Mouse (Mus musculus) intestine, embryonic 14.5 days (tissue): ENCODE results near the gene Cdh6. TPM values are rescaled to one million over a fixed set of nuclear protein-coding genes. Genes with fewer than 3 reads are reported as not detected.

Experiments
- ATAC-seq: fragments of 200-750 bp; cut with Nextera tagmentation; replicated peaks from 2 replicates; pipeline ENCODE4 v1.8.0; 2017; ENCODE audit warnings: low read depth, moderate number of reproducible peaks, moderate TSS enrichment, moderate library complexity; ENCODE audit not compliant: low FRiP score, low TSS enrichment
- DNase-seq: peaks from one replicate; pipeline ENCODE4 v3.0.0-alpha.2; 2018; ENCODE audit warnings: low spot score
- H3K27ac ChIP-seq: fragments of 300-500 bp; sonication (generic); 2 replicates; pipeline ENCODE4 v1.5.1; 2014; ENCODE audit warnings: low read depth, mild to moderate bottlenecking, control low read depth
- H3K27me3 ChIP-seq: fragments of 300-500 bp; sonication (generic); replicated peaks from 2 replicates; pipeline ENCODE4 v1.6.1; 2014; ENCODE audit warnings: low read length, control low read depth; ENCODE audit not compliant: control insufficient read depth, insufficient read depth
- H3K36me3 ChIP-seq: fragments of 300-500 bp; sonication (generic); 2 replicates; pipeline ENCODE4 v1.6.1; 2014; ENCODE audit warnings: low read length, control low read depth; ENCODE audit not compliant: control insufficient read depth, insufficient read depth
- H3K4me1 ChIP-seq: fragments of 300-500 bp; sonication (generic); replicated peaks from 2 replicates; pipeline ENCODE4 v1.6.1; 2014; ENCODE audit warnings: low read length, control low read depth, mixed read lengths; ENCODE audit not compliant: control insufficient read depth, insufficient read depth
- H3K4me2 ChIP-seq: fragments of 300-500 bp; sonication (generic); 2 replicates; pipeline ENCODE4 v1.6.1; 2014; ENCODE audit warnings: low read length
- H3K4me3 ChIP-seq: fragments of 300-500 bp; sonication (generic); 2 replicates; pipeline ENCODE4 v1.5.1; 2014; ENCODE audit warnings: low read depth, low read length, control low read depth, mixed read lengths
- H3K9ac ChIP-seq: fragments of 300-500 bp; sonication (generic); 2 replicates; pipeline ENCODE4 v1.6.1; 2014; ENCODE audit warnings: mild to moderate bottlenecking, low read length
- H3K9me3 ChIP-seq: fragments of 300-500 bp; sonication (generic); 2 replicates; pipeline ENCODE4 v1.6.1; 2016; ENCODE audit warnings: low read length, control low read depth; ENCODE audit not compliant: control insufficient read depth
- WGBS: fragments of 180-500 bp; shearing (Covaris S2); extraction: QIAGEN DNeasy Blood & Tissue Kit; methylation state at CpG from one replicate; pipeline ENCODE4 v1.1.7; 2014; 5-methylcytosine and 5-hydroxymethylcytosine counted together
- polyA plus RNA-seq: library from polyadenylated mRNA; unstranded; fragments of >200 nt; fragmentation: Nextera tagmentation; extraction: Ambion mirVana; gene quantifications from 2 replicates; pipeline ENCODE4 v1.2.1, GENCODE M21; 2014

Cdh6 gene
- 6.6 and 7.4 TPM in 2 replicates for polyA plus RNA-seq

DNA sequence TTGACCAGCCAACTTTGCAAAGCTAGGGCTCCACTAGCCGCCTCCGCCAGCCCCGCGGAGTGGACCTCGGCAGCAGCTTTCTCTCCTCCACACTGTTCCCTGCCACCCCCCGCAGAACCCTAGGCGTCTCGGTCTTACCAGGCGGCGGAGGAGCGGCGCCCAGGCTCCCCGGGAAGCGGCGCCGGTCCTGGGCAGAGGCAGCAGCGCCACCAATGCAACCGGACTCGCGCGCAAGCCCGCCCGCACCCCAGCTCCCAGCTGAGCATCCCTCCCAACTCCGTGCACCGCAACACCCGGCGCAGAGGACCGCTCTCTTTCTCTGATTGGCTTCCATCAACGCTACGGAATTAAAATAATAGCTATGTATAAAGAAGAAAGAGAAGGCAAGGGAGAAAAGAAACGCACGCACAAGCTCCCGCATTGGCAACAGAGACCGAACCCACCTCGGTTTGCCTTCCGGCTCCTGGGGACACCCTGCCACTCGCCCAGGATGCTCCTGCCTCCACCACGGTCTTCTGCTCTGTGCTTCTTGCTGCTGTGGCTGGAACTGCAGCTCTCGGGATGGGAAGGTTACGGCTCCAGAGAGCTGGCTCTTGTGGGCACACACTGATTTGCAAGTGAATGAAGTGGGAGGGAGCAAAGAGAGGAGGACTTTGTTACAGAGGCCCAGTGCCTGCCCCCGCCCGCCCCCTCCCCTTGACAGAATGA is at the start of gene Cdh6:
Cdh6 (minus strand) TSS at position 605 of the 708 bp plus-strand sequence.
- under 1% methylated on average over 42 of the region's 42 CpGs for WGBS
- 0 out of 2 replicates have a peak within 1 kb of the TSS, but pooled peaks have one; percentile 11 for H3K27ac ChIP-seq
- H3K4me2 ChIP-seq: peak within 1 kb of the TSS; percentile 88
- peak within 1 kb of the TSS; percentile 43 for H3K4me3 ChIP-seq
- ATAC-seq (peak; percentile 85), DNase-seq (peak; percentile 80)
- no peaks in the 10 kb centered on the region for H3K9me3 ChIP-seq
- H3K27me3 ChIP-seq: peaks cover 11% of the 10 kb centered on the region
- peak within 1 kb of the TSS; percentile 40 for H3K9ac ChIP-seq
- no peaks in the 10 kb centered on the region for H3K36me3 ChIP-seq
- peaks cover 10% of the 10 kb centered on the region; the same call in 1 of the 2 replicates for H3K4me1 ChIP-seq

DNA sequence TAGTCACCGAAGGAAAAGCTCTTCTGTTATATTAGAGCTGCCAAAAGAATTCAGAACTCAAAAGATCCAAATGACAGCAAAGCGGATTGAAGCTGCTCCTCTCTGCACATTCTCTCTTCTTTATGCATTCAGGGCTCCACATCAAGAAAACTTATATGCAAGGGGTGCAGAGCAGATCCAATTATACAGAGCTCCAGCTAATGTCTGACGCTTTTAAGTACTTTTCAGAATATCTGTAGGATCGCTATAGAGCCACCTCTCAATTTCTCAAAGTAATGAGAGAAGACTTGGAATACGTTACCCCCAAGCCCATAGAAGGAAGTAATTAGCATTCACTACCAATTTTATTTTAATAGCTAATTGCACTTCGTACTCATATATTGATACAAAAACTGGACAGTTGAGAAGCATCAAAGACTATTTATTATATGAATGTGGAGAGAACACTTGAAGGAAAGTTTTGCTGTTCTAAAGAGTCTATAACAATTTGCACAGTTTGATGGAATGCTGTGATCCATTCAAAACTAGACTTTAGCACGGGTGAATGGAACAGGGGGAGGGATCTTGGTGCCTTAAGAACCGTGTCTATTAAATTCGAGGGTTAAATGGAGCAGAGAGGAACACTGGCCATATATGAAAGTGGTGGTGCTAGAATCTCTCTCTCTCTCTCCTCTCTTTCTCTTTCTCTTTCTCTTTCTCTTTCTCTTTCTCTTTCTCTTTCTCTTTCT is 46.4 kb upstream of the Cdh6 start:
- Histone ChIP-seq H3K9me3 (no peaks in the 10 kb centered on the region), H3K27ac (no peak overlapping the region), H3K36me3 (no peaks in the 10 kb centered on the region), H3K4me2 (no peak overlapping the region), H3K4me3 (no peak overlapping the region), H3K27me3 (no peaks in the 10 kb centered on the region), H3K4me1 (no peaks in the 10 kb centered on the region), H3K9ac (no peak overlapping the region)
- ATAC-seq: no peak
- 87% methylated on average over 9 of the region's 9 CpGs for WGBS
- DNase-seq: no peak

DNA sequence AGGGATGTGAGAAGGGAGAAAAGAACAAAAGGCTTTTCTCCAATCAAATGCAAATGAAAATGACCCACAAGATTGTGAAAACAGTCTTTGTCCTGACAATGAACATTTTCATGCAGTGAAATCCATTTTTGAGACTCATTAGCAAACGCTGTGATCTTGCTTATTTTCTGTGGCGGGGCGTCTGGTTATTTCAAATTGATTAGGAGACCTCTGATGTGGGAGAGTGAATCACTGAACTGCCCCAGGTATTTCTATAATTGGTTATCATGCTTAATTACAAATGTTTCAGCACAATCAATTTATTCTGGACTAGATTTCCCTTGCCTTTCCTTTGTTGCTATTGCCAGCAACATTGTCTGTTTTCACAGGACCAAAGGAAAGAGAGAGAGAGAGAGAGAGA is 44.3 kb upstream of the Cdh6 start:
- H3K4me2 ChIP-seq: no peak overlapping the region
- DNase-seq (no peak), ATAC-seq (no peak)
- H3K9ac ChIP-seq: no peak overlapping the region
- no peaks in the 10 kb centered on the region for H3K9me3 ChIP-seq
- H3K4me1 ChIP-seq: no peaks in the 10 kb centered on the region
- no peaks in the 10 kb centered on the region for H3K36me3 ChIP-seq
- no peak overlapping the region for H3K27ac ChIP-seq
- 91% methylated on average over 3 of the region's 3 CpGs for WGBS
- no peak overlapping the region for H3K4me3 ChIP-seq
- H3K27me3 ChIP-seq: no peaks in the 10 kb centered on the region

DNA sequence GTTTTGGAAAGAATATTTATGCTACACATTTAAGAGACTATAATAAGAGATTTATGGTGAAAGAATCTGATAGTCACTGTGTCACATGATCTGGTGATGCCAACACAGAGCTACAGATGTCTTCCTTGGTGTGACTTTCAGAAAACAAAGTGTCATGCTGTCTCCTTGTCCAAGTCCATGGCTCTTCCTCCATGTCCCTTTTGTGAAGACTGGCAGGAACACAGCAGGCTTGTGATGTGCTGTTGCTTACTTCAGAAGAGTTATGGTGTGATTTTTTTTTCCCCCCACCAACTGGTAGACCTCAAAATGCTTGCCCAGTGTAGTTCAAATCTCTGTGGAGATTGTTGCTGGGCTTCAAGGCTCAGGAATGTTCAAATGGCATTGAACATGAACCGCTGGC is 43.7 kb upstream of the Cdh6 start:
- ATAC-seq: no peak
- Histone ChIP-seq H3K4me2 (no peak overlapping the region), H3K27me3 (no peaks in the 10 kb centered on the region), H3K9me3 (no peaks in the 10 kb centered on the region), H3K4me3 (no peak overlapping the region), H3K27ac (no peak overlapping the region), H3K9ac (no peak overlapping the region), H3K4me1 (no peaks in the 10 kb centered on the region), H3K36me3 (no peaks in the 10 kb centered on the region)
- 91% methylated on average over 1 of the region's 1 CpGs for WGBS
- no peak for DNase-seq

DNA sequence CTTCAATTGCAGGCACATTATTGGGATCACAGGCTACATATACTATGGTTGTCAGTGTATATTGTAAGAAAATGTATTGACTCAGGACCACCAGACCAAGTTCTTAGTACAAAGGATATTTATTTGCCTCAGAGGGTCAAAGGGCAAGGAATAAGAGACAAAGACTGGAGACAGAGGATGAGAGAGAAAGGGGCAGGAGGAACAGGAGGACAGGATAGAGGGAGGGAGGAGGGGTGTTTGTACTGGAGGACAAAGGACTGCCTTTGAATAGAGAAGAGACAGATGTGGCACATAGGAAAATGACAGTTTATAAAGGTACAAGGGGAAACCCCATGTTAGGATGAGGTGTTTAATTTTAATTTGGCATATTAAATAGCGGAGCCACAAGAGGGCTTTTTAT is 39.5 kb upstream of the Cdh6 start:
- Histone ChIP-seq H3K27ac (no peak overlapping the region), H3K4me2 (no peak overlapping the region), H3K4me1 (no peaks in the 10 kb centered on the region), H3K9me3 (no peaks in the 10 kb centered on the region), H3K36me3 (no peaks in the 10 kb centered on the region), H3K9ac (no peak overlapping the region), H3K4me3 (no peak overlapping the region), H3K27me3 (no peaks in the 10 kb centered on the region)
- no peak for DNase-seq
- no peak for ATAC-seq
- 84% methylated on average over 1 of the region's 1 CpGs for WGBS

DNA sequence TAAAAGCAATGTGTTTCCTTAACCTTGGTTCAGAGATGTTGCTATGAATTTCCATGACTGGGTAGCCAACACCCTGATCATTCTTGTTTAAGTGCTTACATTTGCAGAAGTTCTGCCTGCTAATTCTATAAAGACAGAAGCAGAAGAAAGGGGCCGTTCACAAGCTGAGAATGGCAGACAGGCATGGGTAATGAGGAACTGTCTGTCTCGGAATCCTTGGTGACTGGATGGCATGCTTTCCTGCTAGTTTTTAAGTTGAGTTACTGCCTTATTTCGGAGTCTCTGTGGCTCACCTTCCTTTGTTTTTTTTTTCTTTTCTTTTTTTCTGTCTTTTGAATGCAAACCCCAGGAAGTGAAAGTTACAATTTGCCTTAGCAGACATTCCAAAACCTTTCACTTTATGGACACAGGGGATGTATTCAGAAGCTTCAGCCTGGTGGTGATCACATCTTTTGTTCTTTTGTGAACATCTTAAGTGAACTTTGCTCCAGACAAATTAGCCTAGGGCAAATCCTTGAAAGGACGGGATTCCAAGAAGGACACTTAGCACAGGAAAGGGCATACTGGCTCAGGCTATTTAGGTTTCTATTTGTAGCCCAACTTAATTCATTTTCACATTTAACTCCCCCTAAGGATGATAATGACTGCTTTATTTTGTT is 38.7 kb upstream of the Cdh6 start:
- H3K4me3 ChIP-seq: no peak overlapping the region
- H3K4me1 ChIP-seq: no peaks in the 10 kb centered on the region
- no peak overlapping the region for H3K9ac ChIP-seq
- 44% methylated on average over 4 of the region's 4 CpGs for WGBS
- no peak for DNase-seq
- no peak overlapping the region for H3K27ac ChIP-seq
- no peaks in the 10 kb centered on the region for H3K9me3 ChIP-seq
- no peaks in the 10 kb centered on the region for H3K36me3 ChIP-seq
- no peaks in the 10 kb centered on the region for H3K27me3 ChIP-seq
- no peak overlapping the region for H3K4me2 ChIP-seq
- ATAC-seq: no peak

DNA sequence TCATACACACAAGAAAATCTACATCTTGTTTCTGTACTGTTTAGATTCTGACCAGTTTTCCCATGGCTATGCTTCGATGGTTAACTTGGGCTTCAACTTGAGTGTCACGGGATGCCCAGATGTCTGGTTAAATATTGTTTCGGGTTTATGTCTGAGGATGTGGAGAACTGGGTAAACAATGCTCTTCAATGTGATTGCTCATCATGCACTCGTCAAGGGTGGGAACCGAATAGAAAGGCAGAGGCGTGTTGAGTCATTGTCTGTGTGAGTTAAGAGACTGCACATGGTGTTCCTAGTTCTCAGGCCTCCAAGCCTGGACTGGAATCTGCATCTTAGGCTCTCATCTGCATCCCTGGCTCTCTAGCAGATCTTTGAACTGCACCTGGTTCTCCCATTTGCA is 36.7 kb upstream of the Cdh6 start:
- Histone ChIP-seq H3K4me2 (no peak overlapping the region), H3K4me1 (no peaks in the 10 kb centered on the region), H3K4me3 (no peak overlapping the region), H3K36me3 (no peaks in the 10 kb centered on the region), H3K9ac (no peak overlapping the region), H3K27ac (no peak overlapping the region), H3K9me3 (no peaks in the 10 kb centered on the region), H3K27me3 (no peaks in the 10 kb centered on the region)
- DNase-seq (no peak), ATAC-seq (no peak)
- WGBS: 86% methylated on average over 6 of the region's 6 CpGs

DNA sequence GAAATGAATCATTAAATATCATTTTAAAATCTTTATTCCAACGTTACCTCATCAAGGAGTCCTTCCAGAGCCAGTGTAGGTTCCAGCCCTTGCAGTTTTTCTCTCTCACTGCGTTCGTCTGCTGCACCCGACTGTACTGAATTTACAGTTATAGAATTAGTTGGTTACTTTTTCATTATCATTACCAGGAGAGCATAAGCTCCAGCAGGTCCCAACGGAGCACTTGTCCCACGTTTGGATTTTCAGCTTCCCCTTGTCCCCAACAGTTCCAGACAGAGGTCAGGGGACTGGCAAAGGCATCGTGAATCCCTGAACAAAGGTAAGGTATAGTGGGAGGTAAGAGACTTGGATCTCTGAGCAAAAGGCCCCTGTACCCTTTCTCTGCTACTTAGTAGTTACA is 35.2 kb upstream of the Cdh6 start:
- H3K27me3 ChIP-seq: no peaks in the 10 kb centered on the region
- ATAC-seq (no peak), DNase-seq (no peak)
- H3K36me3 ChIP-seq: no peaks in the 10 kb centered on the region
- H3K27ac ChIP-seq: no peak overlapping the region
- no peak overlapping the region for H3K4me3 ChIP-seq
- H3K9me3 ChIP-seq: no peaks in the 10 kb centered on the region
- WGBS: 79% methylated on average over 7 of the region's 7 CpGs
- H3K4me1 ChIP-seq: no peaks in the 10 kb centered on the region
- no peak overlapping the region for H3K9ac ChIP-seq
- H3K4me2 ChIP-seq: no peak overlapping the region
